Mouse (Mus musculus): ENCODE measurements at regions not wholly inside any gene's neighbourhood (a gene's known extent, or its start where the extent isn't known, plus 50 kb on each side); places are given as distances from the start of the nearest gene placed in this dataset.
A peak's percentile ranks its signal among the peaks of the same experiment; 100 is the strongest.

DNA sequence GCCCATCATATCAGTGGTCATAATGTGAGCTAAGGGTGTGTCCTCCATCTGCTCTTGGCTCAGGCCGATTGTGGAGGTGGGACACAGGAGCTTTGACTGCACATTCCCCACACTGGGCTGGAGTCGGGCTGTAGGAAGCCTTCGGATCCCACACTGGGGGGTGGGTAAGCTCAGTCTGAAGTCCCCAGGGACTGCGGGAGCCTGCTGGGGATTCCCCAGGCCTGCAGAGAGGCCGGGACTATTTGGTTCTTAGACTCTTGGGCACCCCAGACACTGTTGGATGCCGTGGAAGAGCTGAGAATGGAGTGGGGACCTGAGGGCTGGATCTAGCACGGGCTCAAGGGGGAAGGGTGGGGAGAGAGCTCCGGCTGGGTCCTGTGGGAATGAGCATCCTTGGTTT lies 547.1 kb upstream of the Nrp1 start:
- no peak for DNase-seq (ENCODE audit: low read depth)

DNA sequence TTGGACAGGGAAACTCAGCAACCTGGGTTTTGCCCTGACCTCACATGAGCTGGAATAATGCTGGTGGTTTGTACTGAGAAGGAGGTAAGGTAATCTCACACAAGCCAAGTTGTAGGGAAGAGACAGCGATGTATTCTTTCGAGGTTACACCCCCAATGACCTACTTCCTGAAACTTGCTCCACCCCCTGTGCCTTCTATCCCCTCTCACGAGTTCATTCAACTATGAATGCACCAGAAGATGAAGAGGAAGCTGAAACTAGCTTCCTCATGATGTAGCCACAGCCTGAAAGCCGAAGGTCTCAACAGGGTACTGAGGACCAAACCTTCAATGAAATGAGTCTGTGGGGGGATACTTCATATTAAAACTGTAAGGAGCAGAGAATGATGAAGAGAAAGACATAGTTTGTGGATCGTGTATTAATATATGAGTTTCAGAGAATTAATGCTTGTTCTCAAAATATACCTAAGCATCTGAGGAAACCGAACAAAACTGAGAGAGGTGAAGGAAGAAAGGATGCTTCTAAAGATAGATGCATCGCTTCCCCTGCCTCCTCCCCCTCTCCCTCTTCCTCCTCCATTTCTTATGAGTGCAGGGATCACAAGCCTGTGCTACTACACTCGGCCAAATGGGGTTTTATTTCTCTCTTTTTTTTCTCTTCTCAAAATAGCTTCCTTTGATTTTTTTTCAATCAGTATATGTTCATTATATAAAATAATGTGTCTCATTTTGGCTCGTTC lies 543.5 kb upstream of the Nrp1 start:
- peak; percentile 9 for DNase-seq (ENCODE audit: low read depth)

DNA sequence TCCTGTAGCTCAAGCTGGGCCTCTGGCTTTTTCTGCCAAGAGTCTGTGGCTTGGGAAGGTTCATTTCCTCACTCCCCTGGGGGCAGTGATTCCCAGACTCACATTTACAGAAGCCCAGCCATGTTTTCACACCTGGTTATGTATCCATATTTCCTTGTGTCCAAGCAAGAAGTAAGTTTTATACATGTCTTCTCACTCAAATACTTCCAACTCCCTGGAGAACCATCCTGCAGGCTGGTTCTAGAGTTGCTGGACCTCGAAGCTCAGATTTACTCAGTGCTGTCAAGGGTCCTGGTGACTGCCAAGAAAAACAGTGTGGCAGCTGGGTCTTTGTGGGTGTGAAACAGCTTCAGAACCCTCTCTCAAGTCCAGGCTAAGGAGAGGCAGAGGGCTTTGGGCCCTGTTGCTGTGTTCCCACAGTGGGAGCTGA lies 537.6 kb upstream of the Nrp1 start:
- no peak for DNase-seq (ENCODE audit: low read depth)

DNA sequence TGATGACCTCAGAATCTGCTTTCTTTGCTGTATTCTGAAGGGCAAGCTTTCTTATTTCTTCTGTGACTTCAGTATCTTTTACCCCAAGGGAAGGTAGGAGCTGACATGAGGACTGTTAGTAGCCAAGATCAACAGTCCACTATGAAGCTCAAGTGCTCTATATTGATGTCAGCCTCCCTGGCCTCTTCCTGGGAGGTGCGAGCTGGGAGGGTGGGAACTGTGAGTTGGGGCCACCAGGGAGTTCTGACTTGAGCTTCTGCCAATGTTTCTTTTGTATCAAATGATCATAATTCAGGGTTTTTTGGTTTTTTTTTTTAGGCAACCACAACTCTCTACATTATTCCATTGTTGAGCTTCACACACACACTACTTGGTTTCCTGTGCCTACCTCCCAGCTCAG lies 536.8 kb upstream of the Nrp1 start:
- DNase-seq (ENCODE audit: low read depth) = no peak

DNA sequence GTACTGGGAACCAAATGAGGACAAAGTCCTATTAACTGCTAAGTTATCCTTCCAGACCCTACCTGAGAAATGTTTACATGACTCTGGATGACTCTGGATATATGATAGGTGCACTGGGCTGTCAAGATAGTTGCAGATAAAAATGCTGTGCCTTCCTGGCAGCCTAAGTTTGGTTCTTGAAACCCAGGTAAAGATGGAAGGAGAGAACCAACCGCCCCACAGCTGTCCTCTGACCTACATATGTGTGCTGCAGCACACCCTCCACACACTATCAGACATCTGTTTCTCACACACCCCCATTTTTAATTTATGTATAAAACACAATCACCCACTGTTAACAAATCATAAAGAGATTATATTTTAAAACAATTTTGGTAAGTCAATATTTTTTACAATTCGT lies 533.4 kb upstream of the Nrp1 start:
- DNase-seq (ENCODE audit: low read depth) = no peak

DNA sequence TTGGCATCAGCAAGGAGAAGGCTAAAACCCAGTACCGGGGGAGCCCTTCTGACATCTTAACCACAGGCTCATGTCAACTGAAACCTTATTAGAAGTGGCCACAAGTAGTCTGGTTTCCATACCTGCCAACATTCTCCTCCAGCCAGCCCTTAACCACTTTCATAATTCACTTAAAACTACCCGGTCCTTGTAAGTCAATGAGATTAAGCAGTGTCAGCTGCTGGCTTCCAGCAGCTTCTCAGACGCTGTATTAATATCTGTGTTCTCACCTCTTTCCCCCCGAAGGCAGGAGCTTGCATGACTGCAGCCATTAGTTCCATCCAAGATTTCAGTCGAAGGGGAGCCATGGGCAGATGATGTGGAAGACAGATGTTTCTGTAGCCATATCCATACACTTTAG lies 530.6 kb upstream of the Nrp1 start:
- DNase-seq (ENCODE audit: low read depth) = no peak

DNA sequence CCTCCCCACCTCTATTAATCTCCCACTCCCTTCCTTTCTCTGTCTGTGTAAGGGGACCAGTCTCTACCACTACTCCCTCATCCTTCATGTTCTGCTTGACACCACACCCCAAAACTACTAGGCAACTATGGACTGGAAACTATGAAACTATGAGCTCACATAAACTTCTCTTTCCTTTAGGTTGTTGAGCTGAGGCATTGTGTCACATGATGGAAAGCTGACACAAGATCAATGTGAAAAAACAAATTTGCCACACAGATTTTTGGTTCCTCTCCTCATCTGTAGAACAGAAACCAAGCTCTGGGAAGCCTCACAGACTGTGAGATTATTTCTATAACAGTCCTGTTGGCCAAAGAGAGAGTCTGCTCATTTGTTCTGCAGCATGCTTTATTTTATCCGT lies 528.7 kb upstream of the Nrp1 start:
- DNase-seq (ENCODE audit: low read depth) = no peak

DNA sequence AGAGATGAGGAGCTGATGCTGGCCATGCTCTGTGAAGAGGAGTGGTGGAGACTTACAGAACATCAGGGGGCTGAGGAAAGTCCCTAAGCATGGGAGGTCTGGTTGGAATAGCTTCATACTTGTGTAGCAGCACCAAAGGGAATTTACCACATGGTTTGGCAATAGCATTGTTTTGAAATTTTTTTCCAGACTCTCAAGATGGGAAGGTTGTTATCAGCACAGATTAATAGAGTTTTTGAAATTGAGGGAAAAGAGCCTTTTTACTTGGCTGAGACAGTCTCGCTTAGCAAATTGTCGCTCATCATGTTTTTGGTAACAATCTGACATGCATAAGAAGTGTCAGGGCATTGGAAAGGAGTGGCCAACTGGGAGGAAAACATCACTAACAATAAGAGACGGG lies 524.4 kb upstream of the Nrp1 start:
- no peak for DNase-seq (ENCODE audit: low read depth)

DNA sequence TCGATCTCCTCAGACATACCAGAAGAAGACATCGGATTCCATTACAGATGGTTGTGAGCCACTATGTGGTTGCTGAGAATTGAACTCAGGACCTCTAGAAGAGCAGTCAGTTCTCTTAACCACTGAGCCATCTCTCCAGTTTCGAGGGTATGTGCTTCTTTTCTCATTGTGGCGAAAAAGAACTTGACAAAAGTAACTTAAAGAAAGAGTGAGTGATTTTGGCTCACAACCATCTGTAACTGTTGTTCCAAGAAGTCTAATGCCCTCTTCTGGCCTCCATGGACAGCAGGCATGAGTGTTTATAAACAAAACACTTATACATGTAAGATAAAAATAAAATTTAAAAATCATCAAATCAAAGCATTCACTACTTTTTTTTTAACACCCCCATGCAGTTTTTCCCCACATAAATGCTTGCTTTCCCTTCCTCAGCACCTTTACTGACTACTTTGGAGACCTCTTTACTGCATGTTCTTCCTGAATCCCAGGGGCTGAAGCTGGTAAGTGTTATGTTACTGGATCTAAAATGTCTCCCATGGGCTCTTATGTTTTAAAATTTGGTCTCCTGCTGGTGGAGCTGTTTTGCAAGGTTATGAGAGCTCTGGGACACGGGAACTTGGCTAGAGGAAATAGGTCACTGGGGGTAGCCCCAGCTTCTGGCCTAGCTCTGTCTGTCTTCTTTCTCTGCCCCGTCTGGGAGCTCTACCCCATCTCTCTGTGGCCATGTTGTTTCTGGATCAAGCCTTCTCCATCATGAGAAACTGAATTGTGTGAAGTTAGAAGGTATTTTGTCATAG lies 521.8 kb upstream of the Nrp1 start:
- peak; percentile 16 for DNase-seq (ENCODE audit: low read depth)

DNA sequence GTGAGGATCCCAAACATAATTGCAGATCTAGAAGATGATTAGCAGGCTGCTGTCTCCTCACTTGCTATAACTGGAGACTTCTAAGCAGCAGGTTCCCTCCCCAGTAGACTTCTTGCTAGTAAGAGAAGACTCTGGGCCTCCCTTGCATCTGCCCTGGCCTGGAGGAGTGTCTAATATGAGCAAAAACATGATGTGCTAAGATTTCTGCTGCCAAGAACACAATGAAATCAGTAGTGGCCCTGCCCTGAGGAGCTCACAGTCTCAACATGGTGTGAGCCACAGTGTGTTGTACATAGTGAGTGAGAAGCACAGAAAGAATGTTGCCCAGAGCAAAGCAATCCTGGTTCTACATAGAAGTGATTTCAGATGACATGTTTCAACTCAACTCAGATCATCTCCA lies 520.1 kb upstream of the Nrp1 start:
- DNase-seq (ENCODE audit: low read depth) = no peak

DNA sequence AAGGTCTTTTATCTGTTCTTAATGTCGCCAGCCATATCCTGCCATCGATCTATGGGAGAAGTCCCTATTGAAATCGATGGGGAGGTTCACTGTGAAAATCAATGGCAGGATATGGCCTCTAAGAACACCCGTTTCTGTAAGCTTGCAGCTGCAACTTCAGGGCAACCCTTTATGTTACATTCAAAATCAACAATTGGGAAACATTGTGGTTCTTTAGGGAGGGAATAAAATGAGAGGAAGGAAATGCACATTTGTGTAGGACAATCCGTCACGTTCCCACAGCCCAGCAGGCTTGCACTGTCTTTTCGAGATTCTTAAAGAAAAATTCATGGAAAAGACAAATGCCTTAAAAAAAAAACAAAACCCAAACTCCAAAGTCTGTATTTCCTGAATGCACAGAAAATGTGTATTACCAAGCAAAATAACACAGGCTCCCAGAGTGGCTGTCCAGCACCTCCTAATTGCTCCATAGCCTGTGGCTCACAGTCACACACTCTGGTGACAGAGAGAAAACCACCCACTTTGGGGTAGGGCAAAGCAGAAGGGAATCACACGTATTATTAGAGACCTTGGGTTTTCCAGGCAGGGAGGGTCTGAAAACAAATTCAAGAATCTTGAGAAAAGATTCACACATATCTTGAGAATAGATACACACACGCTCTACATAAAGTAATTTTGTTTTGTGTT lies 510.9 kb upstream of the Nrp1 start:
- no peak for DNase-seq (ENCODE audit: low read depth)

DNA sequence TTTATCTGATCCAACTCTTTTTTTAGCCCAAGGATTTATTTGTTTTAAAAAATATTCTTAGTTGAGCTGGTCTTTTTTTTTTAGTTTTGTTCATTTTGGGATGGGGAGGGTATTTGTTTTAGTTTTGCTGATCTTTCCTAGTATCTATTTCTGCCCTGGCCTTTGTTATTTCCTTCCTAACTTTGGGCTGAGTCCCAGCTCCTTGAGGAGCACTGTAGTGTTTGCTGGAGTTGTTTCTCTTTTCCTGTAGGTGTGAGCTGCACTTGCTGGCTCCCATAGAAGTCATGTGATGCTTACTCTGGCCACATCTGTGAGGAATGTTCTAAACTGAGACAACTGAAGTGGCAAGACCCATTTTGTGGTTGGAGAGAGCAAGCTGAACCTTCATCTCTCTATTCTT lies 508.5 kb upstream of the Nrp1 start:
- DNase-seq (ENCODE audit: low read depth) = no peak

DNA sequence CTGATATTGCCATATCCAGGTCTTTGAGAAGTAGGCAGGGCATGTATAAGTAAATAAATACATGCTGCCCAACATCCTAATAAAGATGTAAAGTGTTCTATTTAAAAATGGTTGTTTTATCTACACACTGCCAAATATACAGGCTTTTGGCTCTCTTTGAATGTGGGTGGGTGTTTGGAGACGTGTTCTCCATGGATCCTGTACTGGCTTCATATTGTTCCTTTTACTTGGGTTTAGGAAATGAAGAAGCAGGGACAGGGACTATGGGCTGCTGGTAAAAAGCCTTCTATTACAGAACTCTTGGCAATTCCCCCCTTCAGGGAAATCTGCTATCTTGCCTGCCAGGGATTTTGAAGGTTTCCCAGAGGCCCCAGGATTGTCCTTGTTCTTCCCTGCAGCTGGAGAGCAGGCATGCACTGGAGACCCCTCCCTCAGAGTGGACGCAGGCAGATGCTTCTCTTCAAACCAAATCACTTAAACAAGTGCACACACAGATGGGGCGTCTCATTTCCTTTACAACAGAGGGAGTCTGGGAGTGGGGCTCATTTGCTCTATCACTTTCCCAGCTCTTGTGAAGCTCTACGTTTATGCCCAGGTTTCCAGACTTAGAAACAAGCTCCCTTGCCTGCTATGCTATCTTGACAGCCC lies 502.6 kb upstream of the Nrp1 start:
- DNase-seq (ENCODE audit: low read depth) = no peak

DNA sequence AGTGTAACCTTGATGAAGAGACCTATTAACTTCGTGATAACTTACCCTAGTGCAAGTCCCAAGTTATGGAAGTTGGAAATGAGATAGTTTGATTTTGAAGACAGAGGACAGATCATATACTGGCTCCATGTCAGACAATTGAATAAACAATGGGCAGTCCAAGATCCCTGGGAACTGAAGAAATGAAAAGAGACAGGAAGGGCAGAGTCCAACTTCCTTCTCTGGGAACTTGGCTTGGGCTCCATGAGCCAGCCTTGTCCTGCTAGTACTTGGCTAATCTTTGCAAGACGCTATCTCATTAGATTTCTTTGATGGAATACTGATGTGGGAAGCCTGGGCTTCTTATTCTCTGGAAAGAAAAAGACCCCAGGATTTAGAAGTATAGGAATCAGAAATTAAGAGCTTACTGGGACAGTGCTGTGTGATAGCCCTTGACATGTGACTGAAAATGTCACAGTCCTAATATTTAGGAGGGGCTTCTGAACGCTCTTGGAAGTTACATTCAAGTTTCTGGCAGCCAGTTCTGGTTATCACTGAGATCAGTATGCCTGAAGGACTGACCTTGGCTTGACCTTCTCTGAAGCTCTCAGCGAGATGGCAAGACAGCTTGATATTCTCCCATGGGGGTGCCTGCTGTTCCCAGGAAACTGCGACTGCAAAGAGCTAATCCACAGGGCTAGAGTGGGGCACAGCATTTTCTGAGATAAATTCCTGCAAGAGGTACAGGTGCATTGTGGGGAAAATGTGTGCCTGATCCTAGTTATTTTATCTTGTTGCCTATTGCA lies 501.9 kb upstream of the Nrp1 start:
- DNase-seq (ENCODE audit: low read depth) = no peak

DNA sequence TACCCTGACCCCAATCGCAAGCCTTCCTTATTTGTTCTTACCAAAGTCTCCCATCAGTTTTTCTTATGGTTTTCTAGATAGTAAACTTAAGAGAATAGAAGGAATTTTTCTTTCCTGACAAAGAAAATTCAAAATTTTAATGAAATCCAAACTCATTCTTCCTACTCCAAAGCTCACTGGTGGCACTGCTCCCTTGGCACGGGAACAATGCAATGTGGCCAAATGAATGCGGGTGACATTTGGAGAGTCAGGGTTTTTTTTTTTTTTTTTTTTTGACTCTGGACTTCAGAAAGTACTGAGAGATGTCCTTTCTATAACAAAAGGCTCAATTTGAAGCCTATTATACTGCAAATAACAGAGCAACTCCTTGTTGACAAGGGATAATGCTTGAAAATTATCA lies 499.4 kb upstream of the Nrp1 start:
- no peak for DNase-seq (ENCODE audit: low read depth)

DNA sequence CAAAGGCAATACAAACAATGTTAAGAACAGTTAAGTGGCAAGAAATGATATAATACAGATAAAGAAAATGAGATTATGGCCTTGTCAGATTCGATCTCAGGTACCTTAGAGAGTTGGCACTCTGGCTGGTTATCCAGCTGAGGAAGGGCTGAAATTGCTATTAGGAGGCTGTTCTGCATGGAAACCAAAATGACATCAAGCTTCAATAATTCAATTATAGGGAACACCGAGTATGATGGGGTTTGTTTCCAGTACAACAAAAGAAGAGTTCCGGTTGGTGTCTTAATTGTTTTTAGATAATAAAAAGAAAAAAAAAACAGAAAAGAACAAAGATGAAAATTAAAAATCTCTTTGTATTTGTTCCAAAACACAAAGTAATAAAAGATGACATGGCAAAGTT lies 498.0 kb upstream of the Nrp1 start:
- no peak for DNase-seq (ENCODE audit: low read depth)

DNA sequence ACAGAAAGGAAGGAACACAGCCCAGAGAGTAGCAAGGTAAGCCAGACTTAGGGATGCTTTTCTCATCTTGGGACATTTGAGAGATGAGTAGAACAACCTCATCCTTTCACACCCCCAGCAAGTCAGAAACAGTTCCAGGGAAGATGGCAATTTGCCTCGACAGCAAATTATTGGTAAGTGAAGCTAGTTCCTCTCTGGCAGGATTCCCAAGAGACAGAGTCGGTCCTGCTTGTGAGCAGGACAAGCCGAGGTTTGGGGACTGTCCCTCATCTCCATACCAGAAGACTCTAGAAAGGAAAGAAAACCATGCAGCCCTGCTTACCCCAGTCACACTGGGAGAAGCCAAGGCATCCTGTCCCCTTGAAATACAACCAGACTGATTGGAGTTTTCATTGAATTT lies 497.5 kb upstream of the Nrp1 start:
- DNase-seq (ENCODE audit: low read depth) = no peak

DNA sequence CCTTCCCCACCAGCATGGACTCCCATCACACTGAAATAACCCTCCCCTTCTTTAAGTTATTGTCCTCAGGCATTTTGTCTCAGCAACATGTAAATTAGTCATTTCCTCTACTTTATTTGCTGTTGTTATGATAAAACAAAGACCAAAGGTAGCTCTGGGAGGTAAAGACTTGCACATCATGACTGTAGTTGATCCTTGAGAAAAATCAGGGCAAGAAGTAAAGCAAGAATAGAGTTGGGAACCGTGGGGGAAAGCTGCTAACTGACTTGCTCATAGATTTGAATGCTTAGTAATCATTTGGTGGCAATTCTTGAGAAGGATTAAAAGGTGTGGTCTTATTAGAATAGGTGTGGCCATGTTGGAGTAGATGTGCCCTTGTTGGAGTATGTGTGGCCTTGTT lies 473.8 kb upstream of the Nrp1 start:
- no peak for DNase-seq (ENCODE audit: low read depth)

DNA sequence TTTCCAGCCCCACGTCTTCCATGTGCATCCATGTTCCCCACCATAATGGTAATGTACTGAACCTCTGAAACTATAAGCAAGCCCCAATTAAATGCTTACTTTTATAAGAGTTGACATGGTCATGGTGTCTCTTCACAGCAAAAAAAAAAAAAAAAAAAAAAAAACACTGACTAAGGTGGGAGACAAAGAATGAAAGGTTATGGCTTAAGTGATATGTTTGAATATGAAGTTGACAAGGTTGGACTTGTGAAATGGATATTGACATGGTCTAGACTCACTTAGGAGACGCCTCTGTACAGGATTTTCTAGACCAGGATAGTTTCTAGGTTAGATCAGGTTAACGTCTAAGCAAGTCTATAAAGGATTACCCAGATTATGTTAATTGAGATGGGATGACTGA lies 473.2 kb upstream of the Nrp1 start:
- no peak for DNase-seq (ENCODE audit: low read depth)

DNA sequence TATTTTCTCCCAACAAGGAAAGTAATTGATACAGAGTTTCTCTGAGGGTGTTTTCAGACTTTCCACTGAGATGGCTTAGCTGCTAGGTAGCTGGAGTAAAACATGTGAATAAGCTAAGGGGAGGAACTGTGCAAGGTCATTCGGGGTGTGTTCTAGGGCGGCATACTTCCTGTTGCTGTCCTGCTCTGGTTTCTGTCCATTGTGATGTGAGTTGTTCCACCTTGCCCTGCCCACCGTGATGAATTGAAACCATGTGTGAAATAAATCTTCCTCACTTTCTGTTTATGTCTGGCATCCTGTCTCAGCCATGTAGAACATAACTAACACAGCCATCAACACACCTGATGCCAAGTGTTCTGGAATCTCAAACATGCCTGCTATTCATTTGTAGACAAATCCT lies 472.6 kb upstream of the Nrp1 start:
- peak; percentile 23 for DNase-seq (ENCODE audit: low read depth)

DNA sequence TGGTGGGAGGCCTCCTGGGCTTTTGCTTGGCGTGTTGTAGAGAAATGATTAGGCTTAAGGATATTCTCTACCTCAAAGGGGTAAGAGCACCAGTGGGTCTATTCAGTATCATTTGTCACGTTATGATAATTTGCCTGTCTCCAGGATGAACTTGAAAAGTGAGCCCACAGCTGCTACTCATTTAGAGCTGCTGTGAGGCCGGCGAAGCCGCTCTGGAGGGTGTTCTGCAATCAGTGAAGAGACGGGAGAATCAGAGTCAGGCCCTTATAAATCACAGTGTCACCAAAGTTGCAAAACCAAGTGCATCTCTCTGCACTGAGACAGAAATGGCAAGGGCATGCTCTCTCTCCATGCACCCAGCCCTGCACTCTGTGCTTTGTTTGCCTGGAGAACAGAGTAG lies 467.7 kb upstream of the Nrp1 start:
- no peak for DNase-seq (ENCODE audit: low read depth)

DNA sequence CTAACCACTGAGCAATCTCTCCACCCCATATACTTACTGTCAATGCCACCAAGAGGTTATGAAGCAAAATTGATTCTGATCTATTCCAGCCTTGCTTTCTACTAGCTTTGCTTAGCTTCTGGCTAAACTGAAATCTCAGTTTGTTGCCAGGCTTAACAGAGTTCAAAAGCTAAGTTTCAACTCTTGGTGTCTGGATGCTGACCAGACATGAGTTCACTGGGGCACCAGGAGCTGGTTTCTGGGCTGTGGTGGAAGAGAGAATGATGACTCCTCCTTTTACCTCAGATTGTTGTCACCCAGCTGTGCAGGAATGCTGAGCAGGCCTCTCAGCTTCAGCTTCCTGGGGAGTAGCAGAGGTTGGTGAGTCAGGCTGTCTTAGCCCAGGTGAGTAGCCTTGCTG lies 464.1 kb upstream of the Nrp1 start:
- no peak for DNase-seq (ENCODE audit: low read depth)
